Mouse (Mus musculus) embryo, embryonic 11.5 days (tissue): ENCODE measurements around the gene Tsga8.

Experiments
- DNase-seq: peaks from one replicate; pipeline ENCODE4 v3.0.0-alpha.2; 2012; ENCODE audit warnings: low read depth, low spot score

Gene Tsga8

GRCm38 (mm10) chrX:83487598-83487997 is at the start of gene Tsga8:
TSS of gene Tsga8 (minus strand) at chrX:83487924.
- DNase-seq: no peak
